Mouse (Mus musculus): ENCODE data around the gene Slx4ip. TPM values are rescaled to one million over a fixed set of nuclear protein-coding genes. Genes with fewer than 3 reads are reported as not detected.
"Not testable (repeated sequence)": the region's sequence is repeated elsewhere in the genome, so short reads cannot be mapped to it uniquely, and the experiment has no call there.

The Slx4ip gene
- total RNA-seq (2021) = 1 to 10 TPM; 2.6 to 3.2 TPM

DNA sequence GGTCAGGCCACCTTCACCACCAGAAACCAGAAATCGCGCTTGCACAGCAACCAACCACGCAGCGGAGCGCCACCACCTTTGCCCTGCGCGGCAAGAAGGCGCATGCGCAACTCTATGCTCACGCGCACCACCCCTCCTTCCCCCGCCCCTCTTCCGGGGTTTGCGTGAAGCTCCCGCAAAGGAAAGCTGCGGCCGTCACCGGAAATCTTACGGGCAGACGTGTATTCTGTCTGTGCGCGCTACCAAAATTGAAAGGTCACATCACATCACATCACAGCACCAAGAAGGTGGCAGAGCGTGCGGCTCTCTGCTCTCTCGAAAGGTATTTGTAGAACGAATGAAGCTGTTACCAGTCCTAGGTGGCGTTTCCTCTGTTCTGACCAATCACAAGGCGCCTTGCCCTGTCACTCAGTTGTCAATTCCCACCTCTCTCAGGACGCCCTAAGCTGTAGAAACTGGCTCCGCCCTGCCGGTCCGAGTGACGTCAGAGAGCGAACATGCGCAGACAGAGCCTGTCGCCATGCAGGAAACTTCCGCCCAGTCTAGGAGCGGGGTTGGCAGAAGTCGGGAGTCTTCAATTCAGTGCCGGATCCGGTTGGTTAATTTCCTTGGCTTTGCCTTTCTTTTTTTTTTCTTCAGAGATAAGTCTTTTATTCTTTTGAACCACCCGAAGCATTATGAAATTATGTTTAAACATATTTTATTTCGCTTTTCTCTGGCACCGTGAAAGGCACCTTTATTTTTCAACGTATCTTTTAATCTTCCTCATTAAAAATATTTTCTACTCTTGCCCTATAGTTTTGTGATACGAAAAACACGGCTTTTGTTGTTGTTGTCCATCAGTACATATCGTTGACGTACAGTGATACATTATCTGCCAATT is at the start of gene Slx4ip, which contains the start of the genes AL731706.1 and Mkks:
Gene Slx4ip, plus strand, starts transcription at position 151 of the 883 bp plus-strand sequence.
Gene AL731706.1, minus strand, starts transcription at position 322 of the 883 bp plus-strand sequence.
Gene Mkks, minus strand, starts transcription at position 322 of the 883 bp plus-strand sequence.
- intact Hi-C loops (cut with DNase I) = no loop called here

DNA sequence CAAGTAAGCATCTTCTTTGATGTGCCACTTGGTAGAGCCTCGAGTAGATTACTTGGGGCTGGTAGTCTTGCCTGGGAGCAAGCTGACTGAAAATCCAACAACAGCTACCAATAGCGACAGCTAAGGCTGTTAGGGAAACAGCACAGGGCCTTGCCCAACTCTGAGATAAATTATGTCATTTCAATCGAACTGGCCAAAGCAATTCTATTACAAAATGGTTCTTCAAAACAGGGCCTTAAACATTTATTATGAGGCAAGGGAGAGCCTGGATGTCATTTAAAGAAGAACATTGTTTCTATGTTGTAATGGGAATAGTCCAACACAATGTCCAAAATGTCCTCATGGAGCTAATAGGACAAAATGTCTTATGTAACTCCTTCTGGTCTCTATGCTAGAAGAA is 40.7 kb upstream of the Slx4ip start:
- intact Hi-C loops (cut with DNase I) = no loop called here

More for the DNA sequence above, at the start of gene Slx4ip, which contains the start of the genes AL731706.1 and Mkks:
- DNase-seq = peak; percentile 100

GRCm38 (mm10) chr2:136854543-136855388 is 36.3 kb upstream of the Slx4ip start:
- DNase-seq = no peak
- intact Hi-C loops (cut with DNase I) = no loop called here

More for the DNA sequence above, 40.7 kb upstream of the Slx4ip start:
- DNase-seq = no peak

DNA sequence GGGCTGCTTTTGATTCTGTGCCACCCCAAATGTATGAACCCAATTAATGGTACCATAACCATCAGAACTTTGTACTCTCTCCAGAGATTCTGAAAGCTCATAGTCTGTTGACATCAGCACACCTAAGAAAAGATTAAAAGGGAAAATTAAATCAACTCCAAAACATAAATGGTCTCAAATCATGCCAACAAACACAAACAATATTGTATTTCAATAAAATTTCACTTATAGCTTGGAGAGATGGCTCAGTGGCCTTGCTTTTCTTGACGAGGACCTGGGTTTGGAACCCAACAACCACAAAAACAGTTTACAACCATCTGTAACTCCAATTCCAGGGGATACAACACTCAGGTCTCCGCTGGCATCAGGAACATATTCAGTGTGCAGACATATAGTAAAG is 5.4 kb upstream of the Slx4ip start, which contains the start of gene AL731706.2:
Gene AL731706.2, minus strand, starts transcription at position 101 of the 400 bp plus-strand sequence.
- DNase-seq = no peak
- intact Hi-C loops (cut with DNase I) = loop anchor here (5.0 to 10.0 kb wide), 3 partner anchors 53 to 741 kb away; partner anchors contain the start of gene Snap25

DNA sequence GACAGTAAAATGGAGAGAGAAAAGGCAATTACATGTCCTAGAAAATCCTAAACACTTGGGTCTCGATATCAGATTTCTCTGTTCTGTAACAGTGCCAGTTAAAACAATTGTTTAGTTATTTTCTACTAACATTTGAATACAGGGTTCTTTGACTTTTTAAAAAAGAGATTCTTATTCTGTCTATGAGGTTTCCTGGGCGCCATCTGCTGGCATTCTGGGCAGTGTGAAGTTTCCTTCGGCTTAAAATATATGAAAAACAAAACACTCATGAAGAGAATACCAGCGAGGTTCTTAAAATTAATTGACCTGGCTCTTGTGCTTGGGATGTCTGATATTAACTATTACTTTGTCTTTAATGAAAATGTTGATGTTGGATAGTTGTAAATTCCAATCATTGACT is 4.2 kb upstream of the Slx4ip start:
- DNase-seq = peak; percentile 37 to 57
- intact Hi-C loops (cut with DNase I) = loop anchor here (1.0 to 10.0 kb wide), 5 partner anchors 55 to 742 kb away; partner anchors contain the start of gene Snap25

GRCm38 (mm10) chr2:136890716-136891067 is 326 bp upstream of the Slx4ip start:
- intact Hi-C loops (cut with DNase I); DNase-seq: not testable (repeated sequence)

- peak; percentile 98 for DNase-seq
- intact Hi-C loops (cut with DNase I) = loop anchor here (2.0 kb wide), 1 partner anchor 223 kb away; no protein-coding TSS in a partner anchor
These were observed 943 bp downstream of the Slx4ip start for GRCm38 (mm10) chr2:136891951-136892371.

DNA sequence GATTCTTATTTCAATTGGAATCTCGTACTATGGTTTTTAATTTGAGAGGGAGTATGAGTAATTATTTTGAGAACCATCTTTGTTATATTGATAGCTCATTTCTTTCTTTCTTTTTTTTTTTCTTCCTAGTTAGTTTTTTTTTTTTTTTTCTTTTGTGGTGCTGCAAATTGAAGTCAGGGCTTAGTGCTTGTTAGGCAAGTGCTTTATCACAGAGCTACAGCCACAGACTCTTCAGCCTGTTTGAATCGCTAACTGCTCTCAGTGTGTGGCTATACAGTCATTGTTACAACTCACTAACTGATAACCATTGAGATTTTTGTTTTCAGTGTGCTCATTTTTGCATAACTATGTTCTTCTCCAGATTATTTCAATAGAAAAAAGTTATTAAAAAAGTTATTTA is 3.5 kb downstream of the Slx4ip start:
- intact Hi-C loops (cut with DNase I) = no loop called here
- no peak for DNase-seq

GRCm38 (mm10) chr2:136896131-136896530 is 5.1 kb downstream of the Slx4ip start:
- no peak for DNase-seq
- intact Hi-C loops (cut with DNase I) = no loop called here

DNA sequence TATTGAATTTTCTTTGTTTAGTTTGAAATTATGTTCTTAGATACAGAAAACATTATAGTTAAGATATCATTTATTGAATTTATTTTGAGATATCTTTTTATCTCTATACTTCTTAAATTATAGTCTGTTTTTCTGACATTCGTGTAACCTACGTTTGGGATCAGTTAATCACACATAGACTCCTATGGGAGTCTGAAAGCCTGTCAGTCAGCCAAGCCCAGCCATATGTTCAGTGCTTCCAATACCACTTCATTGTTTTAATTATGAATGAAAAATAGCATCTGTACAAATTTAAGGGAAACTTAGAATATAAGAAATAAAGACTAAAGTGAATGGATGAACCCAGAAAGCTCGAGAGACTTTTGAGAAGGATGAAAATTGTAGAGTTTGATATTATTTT is 17.6 kb downstream of the Slx4ip start:
- DNase-seq = no peak
- intact Hi-C loops (cut with DNase I) = no loop called here

DNA sequence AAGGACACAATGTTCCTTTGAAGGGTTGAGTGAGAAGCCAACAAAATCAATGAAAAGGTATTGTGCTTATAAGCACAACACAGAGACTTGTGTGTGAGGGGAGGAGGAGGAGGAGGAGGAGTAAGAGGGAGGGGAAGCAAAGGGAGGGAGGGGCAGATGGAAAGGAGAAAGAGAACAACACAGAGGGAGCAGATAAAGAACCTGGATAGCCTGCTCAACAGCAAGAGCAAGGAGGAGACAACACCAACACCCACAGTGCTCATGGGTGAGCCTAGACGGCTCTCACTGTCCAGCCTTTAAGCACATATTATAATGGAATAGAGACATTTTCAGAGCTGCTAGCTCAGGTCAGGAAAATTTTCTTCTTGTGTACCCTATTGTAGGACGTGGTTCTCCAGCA is 18.3 kb downstream of the Slx4ip start:
- intact Hi-C loops (cut with DNase I) = no loop called here

GRCm38 (mm10) chr2:136911958-136912411 is 21.0 kb downstream of the Slx4ip start:
- intact Hi-C loops (cut with DNase I) = no loop called here
- peak; percentile 51 to 56 for DNase-seq

More for the DNA sequence above, 18.3 kb downstream of the Slx4ip start:
- DNase-seq = no peak

GRCm38 (mm10) chr2:136913021-136913420 is 22.0 kb downstream of the Slx4ip start:
- DNase-seq = no peak

GRCm38 (mm10) chr2:136914334-136914902 is 23.4 kb downstream of the Slx4ip start:
- no peak for DNase-seq
- intact Hi-C loops (cut with DNase I) = loop anchor here (2.0 kb wide), 2 partner anchors 200 to 1028 kb away; no protein-coding TSS in a partner anchor

More at GRCm38 (mm10) chr2:136913021-136913420, 22.0 kb downstream of the Slx4ip start:
- intact Hi-C loops (cut with DNase I) = no loop called here

GRCm38 (mm10) chr2:136919433-136919832 is 28.4 kb downstream of the Slx4ip start:
- DNase-seq = no peak
- intact Hi-C loops (cut with DNase I) = loop anchor here (5.0 kb wide), 1 partner anchor 63 kb away; no protein-coding TSS in a partner anchor

- intact Hi-C loops (cut with DNase I) = no loop called here
- DNase-seq = no peak
These were observed 29.4 kb downstream of the Slx4ip start for GRCm38 (mm10) chr2:136920257-136920993.

- DNase-seq = peak; percentile 31 to 35
- intact Hi-C loops (cut with DNase I) = no loop called here
These were observed 30.0 kb downstream of the Slx4ip start for GRCm38 (mm10) chr2:136921003-136921408.

DNA sequence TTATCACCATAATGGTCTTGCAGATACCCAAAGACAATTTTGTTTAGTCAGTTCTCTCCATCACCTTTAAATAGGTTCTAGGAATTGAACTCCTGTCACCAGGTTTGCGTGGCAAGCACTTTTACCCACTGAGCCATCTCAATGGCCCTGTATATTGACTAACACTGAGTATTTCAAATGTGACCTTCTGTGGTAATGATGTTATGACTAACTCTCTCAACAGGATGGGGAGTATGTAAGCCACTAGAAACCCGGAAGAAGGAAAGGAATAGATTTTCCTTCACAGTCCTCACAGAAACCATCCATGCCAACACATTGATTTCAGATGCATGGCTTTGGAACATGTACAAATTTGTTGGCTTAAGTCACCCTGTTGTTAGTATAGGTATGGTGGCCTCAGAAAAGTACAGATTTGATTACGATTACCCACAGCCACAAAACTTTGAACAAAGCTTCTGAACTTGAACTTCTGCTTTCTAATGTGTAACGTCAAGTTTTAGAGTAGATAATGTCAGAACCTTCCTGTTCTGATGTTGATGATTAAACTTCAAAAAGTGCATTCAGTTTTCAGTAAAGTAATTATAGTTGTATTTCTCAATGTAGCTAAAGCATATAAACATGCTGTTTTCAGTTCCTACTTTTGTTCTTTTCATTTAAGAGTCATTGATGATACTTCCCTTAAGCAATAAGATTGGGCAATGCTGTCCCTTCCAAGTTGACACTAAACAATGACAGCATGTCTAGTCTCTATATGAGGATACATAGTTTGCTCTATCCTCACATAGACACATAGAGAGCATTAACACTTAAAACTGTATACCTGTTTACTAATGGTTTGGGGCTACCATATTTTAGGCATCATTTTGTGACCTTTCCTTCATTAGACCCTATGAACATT is 45.6 kb downstream of the Slx4ip start:
- no peak for DNase-seq
- intact Hi-C loops (cut with DNase I) = no loop called here
